Mouse (Mus musculus) limb, embryonic 11.5 days (tissue): Measurements from ENCODE around the gene Vapb. TPM values are rescaled to one million over a fixed set of nuclear protein-coding genes. Genes with fewer than 3 reads are reported as not detected.

Source experiments
- ATAC-seq: fragments of 200-750 bp; cut with Nextera tagmentation; 2 replicates; pipeline ENCODE4 v1.8.0; 2017; ENCODE audit warnings: low read depth; ENCODE audit not compliant: insufficient number of reproducible peaks, low FRiP score, low TSS enrichment
- DNase-seq: peaks from one replicate; pipeline ENCODE4 v3.0.0-alpha.2; 2015; ENCODE audit warnings: low spot score
- H3K27ac ChIP-seq: fragments of 300-500 bp; sonication (generic); replicated peaks from 2 replicates; pipeline ENCODE4 v1.5.1; 2014; ENCODE audit warnings: low read depth, mild to moderate bottlenecking, low read length
- H3K27me3 ChIP-seq: fragments of 300-500 bp; sonication (generic); 2 replicates; pipeline ENCODE4 v1.6.1; 2014; ENCODE audit warnings: mild to moderate bottlenecking, low read length, mixed read lengths; ENCODE audit not compliant: control insufficient read depth, insufficient read depth
- H3K36me3 ChIP-seq: fragments of 300-500 bp; sonication (generic); 2 replicates; pipeline ENCODE4 v1.6.1; 2014; ENCODE audit warnings: mild to moderate bottlenecking, low read length, moderate library complexity, mixed read lengths; ENCODE audit not compliant: control insufficient read depth, insufficient read depth
- H3K4me1 ChIP-seq: fragments of 300-500 bp; sonication (generic); 2 replicates; pipeline ENCODE4 v1.6.1; 2014; ENCODE audit warnings: low read length, mixed read lengths; ENCODE audit not compliant: control insufficient read depth, insufficient read depth
- H3K4me2 ChIP-seq: fragments of 300-500 bp; sonication (generic); 2 replicates; pipeline ENCODE4 v1.6.1; 2014; ENCODE audit warnings: low read depth, mild to moderate bottlenecking, moderate library complexity; ENCODE audit not compliant: severe bottlenecking
- H3K4me3 ChIP-seq: fragments of 300-500 bp; sonication (generic); 2 replicates; pipeline ENCODE4 v1.5.1; 2014; ENCODE audit warnings: low read depth, low read length
- H3K9ac ChIP-seq: fragments of 300-500 bp; sonication (generic); 2 replicates; pipeline ENCODE4 v1.6.1; 2014; ENCODE audit warnings: mild to moderate bottlenecking, low read length
- H3K9me3 ChIP-seq: fragments of 300-500 bp; sonication (generic); 2 replicates; pipeline ENCODE4 v1.6.1; 2016; ENCODE audit warnings: low read length; ENCODE audit not compliant: control insufficient read depth
- WGBS: fragments of 180-500 bp; shearing (Covaris S2); extraction: QIAGEN DNeasy Blood & Tissue Kit; methylation state at CpG from one replicate; pipeline ENCODE4 v1.1.7; 2014; 5-methylcytosine and 5-hydroxymethylcytosine counted together
- polyA plus RNA-seq: library from polyadenylated mRNA; unstranded; fragments of >200 nt; fragmentation: Nextera tagmentation; extraction: Ambion mirVana; gene quantifications from 2 replicates; pipeline ENCODE4 v1.2.1, GENCODE M21; 2014

Vapb gene
- polyA plus RNA-seq, 1 experiment from 2014 or later, result 11.0 TPM

GRCm38 (mm10) chr2:173742744-173743143 lies 5.4 kb downstream of the Vapb start:
- 88% methylated on average over 9 of the region's 9 CpGs for WGBS

GRCm38 (mm10) chr2:173744070-173744815 lies 6.9 kb downstream of the Vapb start:
- H3K27me3 ChIP-seq, result no peaks in the 10 kb centered on the region
- no peak overlapping the region for H3K9ac ChIP-seq
- no peak overlapping the region for H3K4me2 ChIP-seq
- 0 out of 2 replicates have a peak, but pooled peaks cover 2% of the 10 kb centered on the region for H3K4me1 ChIP-seq
- no peaks in the 10 kb centered on the region for H3K9me3 ChIP-seq
- DNase-seq, result no peak
- WGBS, result 91% methylated on average over 7 of the region's 7 CpGs
- no peaks in the 10 kb centered on the region for H3K36me3 ChIP-seq
- H3K4me3 ChIP-seq, result no peak overlapping the region
- no peak for ATAC-seq
- no peak overlapping the region for H3K27ac ChIP-seq

More at GRCm38 (mm10) chr2:173742744-173743143, 5.4 kb downstream of the Vapb start:
- no peak for DNase-seq
- Histone ChIP-seq H3K9me3 (no peaks in the 10 kb centered on the region), H3K9ac (no peak overlapping the region), H3K27ac (no peak overlapping the region), H3K27me3 (no peaks in the 10 kb centered on the region), H3K4me1 (peaks cover 9% of the 10 kb centered on the region; the same call in 1 of the 2 replicates), H3K4me3 (no peak overlapping the region), H3K36me3 (no peaks in the 10 kb centered on the region), H3K4me2 (no peak overlapping the region)
- ATAC-seq, result no peak

GRCm38 (mm10) chr2:173748961-173749659 lies 11.8 kb downstream of the Vapb start:
- H3K9me3 ChIP-seq, result no peaks in the 10 kb centered on the region
- no peaks in the 10 kb centered on the region for H3K27me3 ChIP-seq
- no peak overlapping the region for H3K4me3 ChIP-seq
- no peaks in the 10 kb centered on the region for H3K4me1 ChIP-seq
- no peak overlapping the region for H3K4me2 ChIP-seq
- ATAC-seq (no peak), DNase-seq (no peak)
- no peak overlapping the region for H3K27ac ChIP-seq
- H3K9ac ChIP-seq, result no peak overlapping the region
- H3K36me3 ChIP-seq, result no peaks in the 10 kb centered on the region
- WGBS, result 95% methylated on average over 2 of the region's 2 CpGs

GRCm38 (mm10) chr2:173755433-173756144 lies 18.3 kb downstream of the Vapb start:
- Histone ChIP-seq H3K27ac (no peak overlapping the region), H3K9ac (no peak overlapping the region), H3K36me3 (no peaks in the 10 kb centered on the region), H3K4me2 (no peak overlapping the region), H3K9me3 (no peaks in the 10 kb centered on the region), H3K27me3 (no peaks in the 10 kb centered on the region), H3K4me3 (no peak overlapping the region), H3K4me1 (no peaks in the 10 kb centered on the region)
- DNase-seq, result no peak
- 81% methylated on average over 8 of the region's 8 CpGs for WGBS
- ATAC-seq, result no peak

GRCm38 (mm10) chr2:173757624-173758155 lies 20.4 kb downstream of the Vapb start:
- DNase-seq, result no peak
- Histone ChIP-seq H3K36me3 (no peaks in the 10 kb centered on the region), H3K9me3 (no peaks in the 10 kb centered on the region), H3K4me3 (no peak overlapping the region), H3K4me1 (no peaks in the 10 kb centered on the region), H3K27ac (no peak overlapping the region), H3K27me3 (no peaks in the 10 kb centered on the region), H3K4me2 (no peak overlapping the region), H3K9ac (no peak overlapping the region)
- WGBS, result 83% methylated on average over 8 of the region's 8 CpGs
- no peak for ATAC-seq

GRCm38 (mm10) chr2:173760607-173761006 lies 23.3 kb downstream of the Vapb start:
- Histone ChIP-seq H3K9ac (no peak overlapping the region), H3K27me3 (no peaks in the 10 kb centered on the region), H3K36me3 (no peaks in the 10 kb centered on the region), H3K27ac (no peak overlapping the region), H3K9me3 (no peaks in the 10 kb centered on the region), H3K4me2 (no peak overlapping the region), H3K4me3 (no peak overlapping the region), H3K4me1 (no peaks in the 10 kb centered on the region)
- ATAC-seq, result no peak
- DNase-seq, result no peak
- WGBS, result 92% methylated on average over 6 of the region's 6 CpGs

GRCm38 (mm10) chr2:173764629-173765028 lies 27.3 kb downstream of the Vapb start:
- no peak overlapping the region for H3K4me3 ChIP-seq
- WGBS, result 42% methylated on average over 3 of the region's 3 CpGs
- no peak overlapping the region for H3K27ac ChIP-seq
- DNase-seq (no peak), ATAC-seq (no peak)
- H3K4me1 ChIP-seq, result 0 out of 2 replicates have a peak, but pooled peaks cover 2% of the 10 kb centered on the region
- H3K9ac ChIP-seq, result no peak overlapping the region
- no peaks in the 10 kb centered on the region for H3K36me3 ChIP-seq
- no peaks in the 10 kb centered on the region for H3K27me3 ChIP-seq
- H3K4me2 ChIP-seq, result no peak overlapping the region
- H3K9me3 ChIP-seq, result no peaks in the 10 kb centered on the region

- 53% methylated on average over 8 of the region's 8 CpGs for WGBS
- Histone ChIP-seq H3K4me3 (no peak overlapping the region), H3K36me3 (no peaks in the 10 kb centered on the region), H3K27me3 (no peaks in the 10 kb centered on the region), H3K4me1 (peaks cover 5% of the 10 kb centered on the region), H3K9ac (no peak overlapping the region), H3K4me2 (no peak overlapping the region), H3K27ac (no peak overlapping the region), H3K9me3 (no peaks in the 10 kb centered on the region)
- DNase-seq, result no peak
- no peak for ATAC-seq
Measured at GRCm38 (mm10) chr2:173767959-173768595, 30.8 kb downstream of the Vapb start.
